Mouse (Mus musculus) right cerebral cortex, adult 18-20 months (tissue): ENCODE measurements around the gene Macrod2.

ENCODE experiments used
- DNase-seq: peaks from one replicate; pipeline ENCODE4 v3.0.0; 2022; ENCODE audit warnings: mixed read lengths

Macrod2 gene

GRCm38 (mm10) chr2:141514976-141515375 lies 1119.9 kb downstream of the Macrod2 start:
- no peak for DNase-seq

GRCm38 (mm10) chr2:141522081-141522480 lies 1127.0 kb downstream of the Macrod2 start:
- peak; percentile 19 for DNase-seq

DNA sequence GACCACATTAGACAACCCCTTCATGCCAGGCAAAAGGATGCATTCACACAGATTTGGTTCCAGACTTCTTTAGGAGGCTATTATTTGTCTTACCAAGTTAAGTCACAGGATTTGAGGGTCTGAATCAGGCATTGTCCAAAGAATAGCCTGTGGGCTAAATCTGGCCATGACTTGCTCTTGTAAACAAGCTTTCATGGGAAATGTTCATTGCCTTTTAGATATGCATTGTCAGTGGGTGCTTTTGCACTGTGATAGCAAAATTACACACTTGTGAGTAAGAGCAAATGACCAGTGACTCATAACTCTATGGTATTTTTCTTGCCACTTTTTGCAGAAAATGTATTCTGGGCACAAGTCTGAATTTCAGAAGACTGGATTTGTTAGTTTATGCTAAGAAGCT lies 1150.8 kb downstream of the Macrod2 start:
- peak; percentile 8 for DNase-seq

GRCm38 (mm10) chr2:141551701-141552100 lies 1156.6 kb downstream of the Macrod2 start:
- DNase-seq = no peak

DNA sequence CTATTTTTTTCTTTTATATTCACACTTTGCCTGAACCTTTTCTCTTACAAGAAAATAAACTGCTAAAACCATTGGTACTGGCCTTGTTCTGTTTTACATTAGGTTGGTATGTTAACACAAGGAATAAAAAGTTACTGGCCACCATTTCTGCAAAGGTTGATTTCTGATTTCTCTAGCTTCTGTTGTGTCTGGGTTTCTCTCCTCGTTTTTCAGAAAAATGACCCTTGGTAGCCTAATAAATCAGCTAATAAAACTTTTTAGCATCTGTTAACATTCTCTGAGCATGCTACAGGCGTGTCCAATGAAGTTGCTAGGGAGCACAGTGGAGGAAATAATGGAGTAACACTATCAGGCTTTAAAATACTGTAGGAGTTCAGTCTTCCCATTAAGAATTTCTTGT lies 1161.6 kb downstream of the Macrod2 start:
- no peak for DNase-seq

GRCm38 (mm10) chr2:141558242-141558827 lies 1163.2 kb downstream of the Macrod2 start:
- no peak for DNase-seq

DNA sequence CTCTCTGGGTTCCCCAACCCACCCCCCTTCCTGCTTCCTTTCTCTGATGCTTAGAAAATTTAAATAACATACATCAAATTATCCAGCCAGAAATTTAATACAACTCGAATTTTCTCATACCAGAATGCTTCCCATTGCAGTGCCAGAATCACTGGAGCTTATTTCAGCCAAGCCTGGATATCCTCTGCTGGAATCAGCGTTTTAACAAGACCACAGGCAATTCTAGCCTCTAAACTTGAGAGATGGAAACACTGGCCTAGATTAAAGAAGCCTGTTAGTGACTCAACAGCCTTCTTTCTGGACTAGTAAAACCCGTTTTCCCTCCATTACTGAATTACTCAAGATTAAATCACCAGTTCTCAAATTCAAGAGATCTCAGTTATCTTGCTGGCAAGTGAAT lies 1170.9 kb downstream of the Macrod2 start:
- no peak for DNase-seq

DNA sequence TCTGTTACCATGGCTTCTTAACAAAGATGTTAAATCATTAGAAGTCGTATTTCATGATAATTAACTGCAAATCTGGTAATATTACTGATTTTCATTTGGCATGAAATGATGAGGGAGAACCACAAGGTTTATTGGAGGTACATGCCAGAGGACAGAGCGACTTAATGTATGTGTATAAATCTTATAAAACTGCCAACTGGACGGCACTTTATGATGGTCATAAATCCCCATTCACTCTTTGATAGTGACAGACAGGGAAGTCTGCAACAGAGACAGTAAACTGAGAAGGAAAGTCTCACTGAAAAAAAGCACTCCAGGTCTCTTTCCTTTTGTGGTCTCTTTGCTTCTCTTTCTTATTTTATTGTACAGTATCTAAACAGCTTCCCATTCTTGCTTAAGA lies 1176.3 kb downstream of the Macrod2 start:
- DNase-seq = no peak

DNA sequence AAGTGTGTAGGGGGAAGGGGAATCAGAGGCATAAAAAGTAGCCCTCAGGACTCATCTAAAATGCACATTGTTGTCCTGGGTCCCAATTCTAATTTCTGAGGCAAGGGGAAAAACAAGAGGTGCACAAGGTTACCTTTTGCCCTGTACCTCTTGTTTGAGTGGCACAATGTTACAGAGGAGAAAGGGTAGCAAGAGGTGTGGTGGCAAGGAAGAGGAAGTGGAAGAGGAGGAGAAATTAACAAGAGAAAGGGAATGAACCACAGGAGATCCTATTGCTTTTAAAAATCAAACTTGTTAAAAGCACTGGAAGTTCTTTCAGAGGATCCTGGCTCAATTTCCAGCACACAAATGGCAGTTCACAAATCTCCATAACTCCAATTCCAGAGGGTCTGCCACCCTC lies 1183.1 kb downstream of the Macrod2 start:
- DNase-seq = no peak

- no peak for DNase-seq
Measured at GRCm38 (mm10) chr2:141582431-141582830, 1187.3 kb downstream of the Macrod2 start.

GRCm38 (mm10) chr2:141582933-141583332 lies 1187.8 kb downstream of the Macrod2 start:
- DNase-seq = no peak

DNA sequence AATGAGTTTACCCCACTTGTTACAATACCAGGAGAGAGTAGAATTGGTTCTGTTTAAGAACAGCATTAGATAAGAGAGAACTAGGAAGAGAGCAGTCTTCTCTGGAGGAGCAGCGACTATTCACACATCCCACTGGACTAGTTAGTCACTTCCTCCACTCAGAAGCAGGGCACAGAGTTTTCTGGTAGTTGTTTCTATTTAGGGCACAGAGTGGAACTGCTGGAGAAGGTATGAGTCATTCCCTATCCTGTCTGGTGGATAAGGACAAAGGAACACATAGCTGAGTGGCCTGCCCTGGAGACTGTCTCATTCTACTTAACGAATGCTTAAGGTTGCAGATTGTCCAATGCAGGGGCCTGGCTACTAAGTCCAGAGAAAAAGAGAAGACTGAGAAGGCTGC lies 1192.2 kb downstream of the Macrod2 start:
- peak; percentile 81 for DNase-seq

- DNase-seq = no peak
Measured at GRCm38 (mm10) chr2:141591326-141591725, 1196.2 kb downstream of the Macrod2 start.

- no peak for DNase-seq
Measured at GRCm38 (mm10) chr2:141594811-141595210, 1199.7 kb downstream of the Macrod2 start.

GRCm38 (mm10) chr2:141617721-141618120 lies 1222.6 kb downstream of the Macrod2 start:
- DNase-seq = no peak

- peak; percentile 26 for DNase-seq
Measured at GRCm38 (mm10) chr2:141618257-141618656, 1223.1 kb downstream of the Macrod2 start.

DNA sequence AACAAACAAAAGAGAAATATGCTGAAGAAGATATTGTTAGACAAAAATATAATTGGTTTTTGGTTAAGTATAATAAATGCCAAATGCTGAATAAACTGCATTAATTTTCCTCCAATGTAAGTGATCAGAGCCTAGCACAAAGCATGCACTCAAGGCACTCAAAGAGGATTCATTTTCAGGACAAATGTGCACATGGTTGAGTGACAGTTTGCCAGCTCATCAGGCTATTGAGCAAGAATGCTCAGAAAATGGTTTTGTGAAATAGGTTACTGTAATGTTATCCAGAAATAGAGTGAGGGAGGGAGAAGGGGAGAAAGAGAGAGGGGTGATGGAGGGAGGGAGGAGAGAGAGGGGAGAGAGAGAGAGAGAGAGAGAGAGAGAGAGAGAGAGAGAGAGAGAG lies 1268.9 kb downstream of the Macrod2 start:
- DNase-seq = no peak

- DNase-seq = no peak
Measured at GRCm38 (mm10) chr2:141672814-141673213, 1277.7 kb downstream of the Macrod2 start.

- DNase-seq = no peak
Measured at GRCm38 (mm10) chr2:141673405-141673804, 1278.3 kb downstream of the Macrod2 start.

DNA sequence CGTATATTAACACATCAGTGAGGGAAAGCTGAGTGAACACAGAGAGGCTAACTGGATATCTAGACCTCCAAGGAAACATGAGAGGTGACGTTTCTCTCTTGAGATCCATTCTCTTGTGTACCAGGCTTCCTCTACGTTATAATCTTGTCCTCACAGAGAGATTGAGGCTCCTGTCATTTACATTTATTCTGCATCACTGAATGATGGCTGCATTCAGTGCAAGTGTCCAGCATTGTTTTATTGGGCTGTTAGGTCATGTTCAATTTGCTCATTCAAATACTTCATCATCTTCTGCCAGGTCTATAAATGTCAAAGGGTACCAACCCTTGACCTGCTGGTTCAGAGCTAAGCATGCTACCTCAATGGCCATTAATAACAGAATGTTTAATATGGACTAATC lies 1302.4 kb downstream of the Macrod2 start:
- DNase-seq = no peak

DNA sequence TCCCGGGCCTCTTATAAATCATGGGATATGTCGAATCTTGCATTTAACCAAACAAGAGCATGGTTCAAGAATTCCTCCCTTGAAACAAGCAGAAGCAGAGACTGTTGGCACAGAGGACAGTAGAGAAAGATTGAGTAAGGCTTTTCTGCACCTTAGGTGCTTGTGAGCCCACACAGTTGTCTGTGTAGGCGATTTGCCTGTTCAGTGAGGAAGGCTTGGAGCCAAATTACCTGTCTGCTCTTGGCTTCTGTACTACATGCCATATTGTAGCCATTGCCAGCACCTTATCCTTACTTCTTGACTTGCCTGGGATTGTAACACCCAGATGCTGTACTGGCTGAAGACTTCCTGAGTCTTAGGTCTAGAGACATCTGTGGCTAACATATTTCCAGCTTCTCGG lies 1303.2 kb downstream of the Macrod2 start:
- no peak for DNase-seq

DNA sequence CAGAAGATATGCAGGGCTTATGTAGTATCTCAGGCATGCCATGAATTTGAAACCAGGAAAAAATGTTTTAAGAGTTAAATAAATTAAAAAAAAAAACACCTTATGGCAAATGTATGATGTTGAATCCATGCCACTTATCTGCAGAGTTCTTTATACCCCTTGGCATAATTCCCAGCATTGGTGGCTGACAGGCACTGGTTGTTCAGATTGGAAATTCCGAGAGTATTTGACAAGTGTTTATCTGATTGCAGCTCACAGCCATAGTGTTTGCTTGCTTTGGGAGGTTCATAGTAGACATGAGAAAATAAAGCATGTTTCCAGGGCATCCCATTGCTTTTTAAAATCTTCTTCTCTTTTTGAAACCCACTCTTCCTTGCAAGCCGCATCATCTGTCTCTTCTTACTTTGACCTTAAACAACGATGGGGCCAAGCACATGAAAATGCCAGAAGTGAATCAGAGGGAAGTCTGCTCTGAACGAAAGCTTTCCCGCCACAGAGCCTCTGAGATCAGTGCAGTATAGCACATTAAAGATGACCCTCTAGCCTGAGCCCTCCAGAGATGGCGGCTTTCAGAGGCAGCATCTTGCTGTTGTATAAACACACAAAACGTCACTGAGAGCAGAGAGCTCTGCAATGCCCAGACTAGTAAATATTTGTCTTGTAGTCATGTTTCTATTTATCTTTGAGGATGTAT lies 1305.8 kb downstream of the Macrod2 start:
- no peak for DNase-seq

GRCm38 (mm10) chr2:141711785-141712184 lies 1316.7 kb downstream of the Macrod2 start:
- DNase-seq = no peak

GRCm38 (mm10) chr2:141712265-141712664 lies 1317.2 kb downstream of the Macrod2 start:
- no peak for DNase-seq

DNA sequence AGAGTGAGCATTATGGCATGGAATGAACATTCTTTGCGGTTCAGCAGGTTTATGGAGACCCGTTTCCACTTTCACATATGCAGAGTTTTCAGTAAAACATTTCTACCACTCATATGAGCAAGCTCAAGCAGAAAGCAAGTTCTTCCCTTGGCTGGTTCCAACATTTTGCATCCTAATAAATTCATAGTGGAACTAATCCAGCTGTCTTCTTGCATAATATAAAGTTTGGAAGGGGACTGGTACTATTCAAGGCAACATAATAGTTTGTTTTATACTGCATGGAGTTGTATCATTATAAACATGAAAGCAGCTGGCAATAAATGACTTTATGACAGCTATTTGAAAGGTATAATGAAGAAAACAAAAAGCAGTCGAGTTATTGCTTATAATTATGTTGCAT lies 1320.0 kb downstream of the Macrod2 start:
- no peak for DNase-seq
